Mouse (Mus musculus) megakaryocyte progenitor cell, adult 5-6 weeks (primary cell): ENCODE measurements around the gene Lcor. TPM values are rescaled to one million over a fixed set of nuclear protein-coding genes. Genes with fewer than 3 reads are reported as not detected.

Source experiments
- ATAC-seq: replicated peaks from 2 replicates; pipeline ENCODE4 v1.8.0; 2016; ENCODE audit warnings: mild to moderate bottlenecking, moderate TSS enrichment, inconsistent platforms; ENCODE audit not compliant: poor library complexity
- total RNA-seq, 2 experiments: library from RNA; stranded (forward) in 1 of 2; stranded (reverse) in 1 of 2; fragments of 157-497, 149-512 nt in 1 of 2; fragments of 200-1000 nt in 1 of 2; gene quantifications; 2 replicates each; pipeline versions ENCODE4 v1.2.3 to v1.2.4; 2015 to 2017

The Lcor gene
- total RNA-seq (2015) (9.7 and 11.7 TPM in 2 replicates), total RNA-seq (2017) (11.6 and 17.4 TPM in 2 replicates)

- peak; percentile 68 for ATAC-seq
These were observed at the start of gene Lcor for GRCm38 (mm10) chr19:41482190-41482908. Lcor (plus strand) TSS chr19:41482637.

GRCm38 (mm10) chr19:41435366-41435765 is 47.1 kb upstream of the Lcor start:
- ATAC-seq: no peak

- no peak for ATAC-seq
These were observed 46.0 kb upstream of the Lcor start for GRCm38 (mm10) chr19:41436461-41436860.

GRCm38 (mm10) chr19:41438953-41439352 is 43.5 kb upstream of the Lcor start:
- no peak for ATAC-seq

GRCm38 (mm10) chr19:41441446-41441845 is 41.0 kb upstream of the Lcor start:
- ATAC-seq: no peak

- ATAC-seq: peak; percentile 37
These were observed 40.4 kb upstream of the Lcor start for GRCm38 (mm10) chr19:41441911-41442607.

GRCm38 (mm10) chr19:41442608-41442969 is 39.8 kb upstream of the Lcor start:
- peak; percentile 78 for ATAC-seq

GRCm38 (mm10) chr19:41444491-41444890 is 37.9 kb upstream of the Lcor start:
- ATAC-seq: no peak

- ATAC-seq: no peak; the same call in 1 of the 2 replicates
These were observed 37.3 kb upstream of the Lcor start for GRCm38 (mm10) chr19:41445013-41445610.

- ATAC-seq: peak; percentile 76
These were observed 36.7 kb upstream of the Lcor start for GRCm38 (mm10) chr19:41445723-41446122.

GRCm38 (mm10) chr19:41447166-41447565 is 35.3 kb upstream of the Lcor start:
- no peak for ATAC-seq

GRCm38 (mm10) chr19:41447760-41448159 is 34.7 kb upstream of the Lcor start:
- ATAC-seq: no peak

- ATAC-seq: no peak
These were observed 32.9 kb upstream of the Lcor start for GRCm38 (mm10) chr19:41449415-41450075.

- ATAC-seq: peak; percentile 56
These were observed 30.3 kb upstream of the Lcor start for GRCm38 (mm10) chr19:41452166-41452565.

GRCm38 (mm10) chr19:41454601-41455000 is 27.8 kb upstream of the Lcor start:
- ATAC-seq: no peak

GRCm38 (mm10) chr19:41455091-41455626 is 27.3 kb upstream of the Lcor start:
- peak; percentile 98 for ATAC-seq

GRCm38 (mm10) chr19:41457181-41457580 is 25.3 kb upstream of the Lcor start:
- no peak for ATAC-seq

- no peak for ATAC-seq
These were observed 20.2 kb upstream of the Lcor start for GRCm38 (mm10) chr19:41462166-41462735.

GRCm38 (mm10) chr19:41463841-41464240 is 18.6 kb upstream of the Lcor start:
- no peak for ATAC-seq

- no peak for ATAC-seq
These were observed 16.0 kb upstream of the Lcor start for GRCm38 (mm10) chr19:41466475-41466874.
